In genomic region chr7:27359162-27359561, GRCm38 (mm10) we compare ENCODE assay signal across 36 mouse cellular contexts. TPM values are rescaled to one million over a fixed set of nuclear protein-coding genes. Genes with fewer than 3 reads are reported as not detected.
DNase-seq lines count a peak whose midpoint lies in the region; ATAC-seq and TF ChIP-seq lines count a peak whose summit lies in the region.
"Had no signal": no experiment of that assay in that cellular context is flagged by ENCODE, and none has a peak within 500 bp of the region (broad histone marks: within the 10 kb centered on the region; RNA-seq: fewer than 3 reads in every experiment).

No protein-coding gene starts in this region.

- H3K4me1 ChIP-seq in testis, adult 2 months (ENCODE audit: control insufficient read depth, insufficient read depth, low read length), result peaks cover 29% of the 10 kb centered on the region

- TF ChIP-seq POLR2A in testis, adult 2 months (IDR thresholded peaks at IDR 0.05; ENCODE audit: control insufficient read depth, low read depth, low read length), result no peak

- no peaks in the 10 kb centered on the region for H3K36me3 ChIP-seq in testis, adult 2 months (ENCODE audit: control insufficient read depth, insufficient read depth, low read length)
- H3K36me3 ChIP-seq: heart, embryonic 13.5 days; kidney, embryonic 15.5 days; limb, embryonic 12.5 days; midbrain, embryonic 15.5 days; neural tube, embryonic 12.5 days had no signal

- H3K27ac ChIP-seq in left cerebral cortex, adult 2 months, result no peak overlapping the region
- H3K27ac ChIP-seq in testis, adult 2 months (ENCODE audit: control insufficient read depth, insufficient read depth, low read depth, low read length), result no peak overlapping the region
- H3K27ac ChIP-seq: forebrain, embryonic 13.5 days; heart, adult 2 months; heart, embryonic 13.5 days; hindbrain, embryonic 14.5 days; kidney, embryonic 15.5 days; limb, embryonic 12.5 days; macrophage; midbrain, embryonic 15.5 days; neural tube, embryonic 12.5 days had no signal

- H3K4me3 ChIP-seq in left cerebral cortex, adult 2 months, result no peak overlapping the region
- peak overlapping the region; percentile 53; the same call in 1 of the 2 replicates for H3K4me3 ChIP-seq in testis, adult 2 months (ENCODE audit: control insufficient read depth, low read depth, low read length)
- H3K4me3 ChIP-seq: forebrain, embryonic 13.5 days; heart, adult 2 months; heart, embryonic 13.5 days; kidney, embryonic 15.5 days; limb, embryonic 12.5 days; midbrain, embryonic 15.5 days; myocyte; neural tube, embryonic 12.5 days had no signal

- intact Hi-C loops in left cerebral cortex, adult 2 months (cut with DNase I), result no loop called here

- peak; percentile 16 for TF ChIP-seq CTCF in left cerebral cortex, adult 2 months (IDR thresholded peaks at IDR 0.05)
- no peak for TF ChIP-seq CTCF in testis, adult 2 months (IDR thresholded peaks at IDR 0.05; ENCODE audit: control insufficient read depth, insufficient read depth, insufficient replicate concordance, low read depth, low read length)

- peak; percentile 12 for DNase-seq in cerebellum, adult 9-11 months
- DNase-seq in left cerebral cortex, adult 2 months (ENCODE audit: extremely low spot score in 1 of 2, low spot score in 2 of 2), result no peak
- DNase-seq in left cerebral cortex, adult 18-20 months (ENCODE audit: low spot score in 2 of 2), result no peak
- DNase-seq in testis, postnatal 14 days (ENCODE audit: low spot score), result no peak
- no peak for DNase-seq in spleen, postnatal 4 days (ENCODE audit: low spot score in 2 of 2)
- no peak for DNase-seq in embryo, embryonic 11 days
- DNase-seq: adrenal gland, postnatal 10 days; cerebellum, adult 11 months; cerebellum, postnatal 10 days; gastrocnemius, postnatal 25 days; heart, adult 2 months; heart, postnatal 10 days; kidney, adult 18-20 months; kidney, postnatal 36 days; layer of hippocampus, postnatal 36 days; liver, postnatal 0 days; right cerebral cortex, adult 18-20 months; spleen, adult 18-20 months had no signal

- no peak for ATAC-seq in cerebellum, adult (ENCODE audit: insufficient number of reproducible peaks, low FRiP score, low TSS enrichment)
- ATAC-seq: forebrain, embryonic 13.5 days; liver, postnatal 0 days; midbrain, embryonic 15.5 days had no signal

- H3K27me3 ChIP-seq in testis, adult 2 months (ENCODE audit: control insufficient read depth, insufficient read depth, low read length), result peaks cover under 1% of the 10 kb centered on the region

RNA-seq across cellular contexts. Expression of gene Gm20479, which starts 1.9 kb away (rescaled TPM):
- total RNA-seq in left cerebral cortex, adult 2 months (2021), result not detected
- total RNA-seq in left cerebral cortex, adult 18-20 months (2021), result not detected
- polyA plus RNA-seq in testis, adult 2 months (2012; rRNA removed), result 0.35 and 0.89 TPM in 2 replicates
- total RNA-seq: gastrocnemius, postnatal 25 days; hematopoietic stem cell, adult 5-6 weeks; layer of hippocampus, adult 8-10 months; layer of hippocampus, postnatal 36 days; left cerebral cortex, postnatal 14 days; liver, adult 2 months; megakaryocyte-erythroid progenitor cell, adult 5-6 weeks had no signal
- polyA plus RNA-seq: embryonic facial prominence, embryonic 11.5 days; forebrain, embryonic 13.5 days; frontal cortex, adult 2 months; heart, adult 2 months; hindbrain, embryonic 14.5 days; limb, embryonic 12.5 days; liver, adult 2 months; liver, postnatal 0 days; macrophage; midbrain, embryonic 15.5 days; neural tube, embryonic 12.5 days had no signal

RNA-seq across cellular contexts. Expression of gene Shkbp1, which starts 3.3 kb away (rescaled TPM):
- 10 to 100 TPM; 23.2 to 40.3 TPM for total RNA-seq in left cerebral cortex, adult 2 months (2021)
- 10 to 100 TPM; 27.9 to 33.2 TPM for total RNA-seq in left cerebral cortex, adult 18-20 months (2021)
- polyA plus RNA-seq in testis, adult 2 months (2012; rRNA removed), result 18.3 and 22.4 TPM in 2 replicates

RNA-seq across cellular contexts. Expression of gene Ltbp4, which starts 21.7 kb away (rescaled TPM):
- total RNA-seq in left cerebral cortex, adult 2 months (2021), result 10 to 100 TPM; 48.1 to 51.2 TPM
- total RNA-seq in left cerebral cortex, adult 18-20 months (2021), result 10 to 100 TPM; 42.2 to 46.6 TPM
- polyA plus RNA-seq in testis, adult 2 months (2012; rRNA removed), result 23.9 and 26.1 TPM in 2 replicates
- total RNA-seq: hematopoietic stem cell, adult 5-6 weeks had no signal
- polyA plus RNA-seq: macrophage had no signal
